Mouse (Mus musculus): ENCODE data around the gene Mark4. TPM values are rescaled to one million over a fixed set of nuclear protein-coding genes. Genes with fewer than 3 reads are reported as not detected.
A peak's percentile ranks its signal among the peaks of the same experiment; 100 is the strongest.

Gene Mark4
- polyA plus RNA-seq, 1 experiment from 2014 or later: 13.3 TPM

DNA sequence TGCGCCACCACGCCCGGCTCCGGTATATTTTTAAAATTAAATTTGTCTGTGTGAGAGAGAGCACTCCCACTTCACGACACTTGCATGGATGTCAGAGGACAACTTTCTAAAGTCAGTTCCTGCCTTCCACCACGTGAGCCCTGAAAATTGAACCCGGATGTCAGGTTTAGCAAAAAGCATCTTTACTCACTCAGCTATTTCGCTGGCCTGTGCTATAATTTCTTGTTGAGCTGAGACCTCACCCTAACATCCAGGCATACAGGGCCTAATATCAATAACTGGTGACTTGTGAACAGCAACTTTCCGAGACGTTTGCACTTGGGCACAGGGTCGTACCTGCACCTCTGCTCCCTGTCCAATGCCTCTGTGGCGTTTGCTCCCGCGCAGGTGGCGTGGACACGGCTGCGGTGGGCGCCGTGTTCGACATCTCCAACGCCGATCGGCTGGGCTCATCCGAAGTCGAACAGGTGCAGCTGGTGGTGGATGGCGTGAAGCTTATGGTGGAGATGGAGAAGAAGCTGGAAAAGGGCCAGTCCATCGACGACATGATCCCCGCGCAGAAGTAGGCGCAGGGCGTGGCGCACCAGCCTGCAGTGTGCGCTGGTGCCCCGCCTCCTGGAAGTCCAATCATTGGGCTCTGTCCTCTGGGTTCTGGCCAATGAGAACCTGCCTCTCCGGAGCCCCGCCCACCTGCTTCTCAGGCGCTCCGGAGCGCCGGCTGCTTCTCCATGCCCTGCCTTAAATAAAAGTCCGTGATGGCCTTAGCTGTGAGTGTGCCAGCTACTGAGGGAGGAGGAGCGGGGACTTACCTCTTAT, 37.6 kb downstream of the Mark4 start:
- peak; percentile 96 for ATAC-seq (ENCODE audit: low FRiP score)
- H3K4me2 ChIP-seq (replicated peaks; ENCODE audit: low read depth, low read length): peak overlapping the region; percentile 51
- 14% methylated on average over 43 of the region's 43 CpGs for WGBS

DNA sequence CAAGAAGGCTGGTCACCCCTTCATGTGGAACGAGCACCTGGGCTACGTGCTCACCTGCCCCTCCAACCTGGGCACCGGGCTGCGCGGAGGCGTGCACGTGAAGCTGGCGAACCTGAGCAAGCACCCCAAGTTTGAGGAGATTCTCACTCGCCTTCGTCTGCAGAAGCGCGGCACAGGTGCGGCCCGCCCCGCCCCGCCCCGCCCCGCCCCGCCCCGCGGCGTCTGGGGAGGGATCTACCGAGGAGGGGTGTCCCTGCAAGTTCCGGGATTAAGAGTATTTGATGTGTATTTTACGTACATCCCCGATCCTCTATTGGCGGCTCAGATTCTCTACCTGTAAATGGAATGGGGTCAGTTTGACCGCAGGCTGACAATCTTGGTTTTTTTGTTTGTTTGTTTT, 38.5 kb downstream of the Mark4 start:
- DNase-seq (ENCODE audit: low spot score) (no peak), ATAC-seq (ENCODE audit: low FRiP score) (no peak)
- Histone ChIP-seq H3K36me3 (ENCODE audit: control insufficient read depth, insufficient read depth, low read length) (no peaks in the 10 kb centered on the region), H3K27ac (ENCODE audit: low read depth, low read length) (no peak overlapping the region), H3K4me1 (replicated peaks; ENCODE audit: control insufficient read depth, insufficient read depth, low read length) (no peaks in the 10 kb centered on the region), H3K9me3 (ENCODE audit: control insufficient read depth, low read length) (no peaks in the 10 kb centered on the region), H3K9ac (ENCODE audit: low read depth, low read length) (no peak overlapping the region), H3K4me3 (ENCODE audit: low read depth, low read length) (no peak overlapping the region), H3K27me3 (ENCODE audit: control insufficient read depth, insufficient read depth, low read length) (peaks cover 27% of the 10 kb centered on the region), H3K4me2 (replicated peaks; ENCODE audit: low read depth, low read length) (no peak overlapping the region)
- 9% methylated on average over 28 of the region's 28 CpGs for WGBS

More for the DNA sequence above, 37.6 kb downstream of the Mark4 start:
- Histone ChIP-seq H3K4me1 (replicated peaks; ENCODE audit: control insufficient read depth, insufficient read depth, low read length) (no peaks in the 10 kb centered on the region), H3K27me3 (ENCODE audit: control insufficient read depth, insufficient read depth, low read length) (peaks cover 25% of the 10 kb centered on the region), H3K36me3 (ENCODE audit: control insufficient read depth, insufficient read depth, low read length) (no peaks in the 10 kb centered on the region; the same call in 1 of the 2 replicates), H3K4me3 (ENCODE audit: low read depth, low read length) (peak overlapping the region; percentile 23), H3K27ac (ENCODE audit: low read depth, low read length) (no peak overlapping the region), H3K9ac (ENCODE audit: low read depth, low read length) (no peak overlapping the region), H3K9me3 (ENCODE audit: control insufficient read depth, low read length) (no peaks in the 10 kb centered on the region)
- DNase-seq (ENCODE audit: low spot score): peak; percentile 90

DNA sequence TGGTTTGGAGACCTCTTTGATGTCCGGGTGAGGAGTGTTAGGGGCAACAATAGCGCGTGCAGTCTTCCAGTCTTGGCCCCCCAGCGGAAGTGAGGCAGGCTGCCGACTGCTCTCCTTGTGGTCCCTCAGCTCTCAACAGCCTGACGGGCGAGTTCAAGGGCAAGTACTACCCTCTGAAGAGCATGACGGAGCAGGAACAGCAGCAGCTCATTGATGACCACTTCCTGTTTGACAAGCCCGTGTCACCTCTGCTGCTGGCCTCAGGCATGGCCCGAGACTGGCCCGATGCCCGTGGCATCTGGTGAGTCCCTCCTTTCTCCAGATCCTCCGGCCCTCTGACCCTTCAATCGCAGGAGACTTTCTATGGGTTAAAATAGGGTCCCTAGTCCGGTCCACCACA, 42.0 kb downstream of the Mark4 start:
- no peaks in the 10 kb centered on the region for H3K4me1 ChIP-seq (replicated peaks; ENCODE audit: control insufficient read depth, insufficient read depth, low read length)
- no peak overlapping the region for H3K4me2 ChIP-seq (replicated peaks; ENCODE audit: low read depth, low read length)
- H3K9me3 ChIP-seq (ENCODE audit: control insufficient read depth, low read length): no peaks in the 10 kb centered on the region
- WGBS: 82% methylated on average over 15 of the region's 15 CpGs
- H3K27ac ChIP-seq (ENCODE audit: low read depth, low read length): no peak overlapping the region
- DNase-seq (ENCODE audit: low spot score) (no peak), ATAC-seq (ENCODE audit: low FRiP score) (no peak)
- H3K27me3 ChIP-seq (ENCODE audit: control insufficient read depth, insufficient read depth, low read length): peaks cover 27% of the 10 kb centered on the region
- H3K36me3 ChIP-seq (ENCODE audit: control insufficient read depth, insufficient read depth, low read length): no peaks in the 10 kb centered on the region
- no peak overlapping the region for H3K9ac ChIP-seq (ENCODE audit: low read depth, low read length)
- no peak overlapping the region for H3K4me3 ChIP-seq (ENCODE audit: low read depth, low read length)

DNA sequence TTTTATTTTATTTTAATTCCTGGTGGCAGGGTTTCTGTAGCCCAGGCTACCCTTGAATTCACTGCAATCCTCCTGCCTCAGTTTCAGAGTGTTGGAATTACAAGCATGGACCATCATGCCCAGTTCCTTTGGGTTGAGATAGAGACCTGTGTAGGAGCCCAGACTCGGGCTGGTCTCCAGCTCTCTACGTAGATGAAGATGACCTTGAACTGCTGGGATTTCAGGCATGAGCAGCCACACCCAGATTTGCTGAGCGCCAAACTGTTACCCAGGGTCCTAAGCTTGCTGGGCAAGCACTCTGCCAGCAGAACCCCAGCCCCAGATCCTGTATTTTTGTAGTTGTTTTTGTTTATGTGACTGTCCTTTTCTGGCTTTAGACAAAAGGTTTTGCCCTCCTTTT, 45.1 kb downstream of the Mark4 start:
- ATAC-seq (ENCODE audit: low FRiP score): no peak
- WGBS: 89% methylated on average over 3 of the region's 3 CpGs
- no peaks in the 10 kb centered on the region for H3K4me1 ChIP-seq (replicated peaks; ENCODE audit: control insufficient read depth, insufficient read depth, low read length)

DNA sequence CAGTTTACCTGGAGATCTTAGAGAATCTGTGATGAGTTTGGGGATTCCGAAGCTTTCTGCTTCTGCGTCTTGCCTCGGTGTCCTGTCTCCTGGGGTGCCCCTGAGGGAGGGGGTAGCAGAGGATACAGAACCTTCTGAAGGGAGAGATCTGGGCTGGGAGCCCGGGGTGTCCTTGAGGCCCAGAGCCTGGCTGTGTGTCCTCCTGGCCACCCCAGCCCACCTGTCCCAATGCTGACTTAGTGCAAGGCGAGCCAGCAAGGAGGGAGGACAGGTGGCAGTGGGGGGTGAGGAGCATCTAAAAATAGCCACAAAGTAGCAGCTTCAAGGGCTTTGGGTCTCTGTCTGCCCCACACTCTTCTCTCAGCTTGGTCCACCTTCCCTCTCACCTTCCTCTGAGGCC, 46.8 kb downstream of the Mark4 start:
- no peak for ATAC-seq (ENCODE audit: low FRiP score)
- Histone ChIP-seq H3K27ac (ENCODE audit: low read depth, low read length) (no peak overlapping the region), H3K9ac (ENCODE audit: low read depth, low read length) (no peak overlapping the region), H3K27me3 (ENCODE audit: control insufficient read depth, insufficient read depth, low read length) (0 out of 2 replicates have a peak, but pooled peaks cover 2% of the 10 kb centered on the region), H3K4me2 (replicated peaks; ENCODE audit: low read depth, low read length) (no peak overlapping the region), H3K36me3 (ENCODE audit: control insufficient read depth, insufficient read depth, low read length) (no peaks in the 10 kb centered on the region), H3K4me3 (ENCODE audit: low read depth, low read length) (no peak overlapping the region), H3K9me3 (ENCODE audit: control insufficient read depth, low read length) (no peaks in the 10 kb centered on the region), H3K4me1 (replicated peaks; ENCODE audit: control insufficient read depth, insufficient read depth, low read length) (no peaks in the 10 kb centered on the region)
- 82% methylated on average over 5 of the region's 5 CpGs for WGBS
- no peak for DNase-seq (ENCODE audit: low spot score)

More for the DNA sequence above, 45.1 kb downstream of the Mark4 start:
- H3K9me3 ChIP-seq (ENCODE audit: control insufficient read depth, low read length): no peaks in the 10 kb centered on the region
- H3K27ac ChIP-seq (ENCODE audit: low read depth, low read length): no peak overlapping the region
- no peak overlapping the region for H3K4me3 ChIP-seq (ENCODE audit: low read depth, low read length)
- H3K27me3 ChIP-seq (ENCODE audit: control insufficient read depth, insufficient read depth, low read length): peaks cover 4% of the 10 kb centered on the region; the same call in 1 of the 2 replicates
- H3K36me3 ChIP-seq (ENCODE audit: control insufficient read depth, insufficient read depth, low read length): no peaks in the 10 kb centered on the region
- no peak overlapping the region for H3K4me2 ChIP-seq (replicated peaks; ENCODE audit: low read depth, low read length)
- H3K9ac ChIP-seq (ENCODE audit: low read depth, low read length): no peak overlapping the region
- no peak for DNase-seq (ENCODE audit: low spot score)

DNA sequence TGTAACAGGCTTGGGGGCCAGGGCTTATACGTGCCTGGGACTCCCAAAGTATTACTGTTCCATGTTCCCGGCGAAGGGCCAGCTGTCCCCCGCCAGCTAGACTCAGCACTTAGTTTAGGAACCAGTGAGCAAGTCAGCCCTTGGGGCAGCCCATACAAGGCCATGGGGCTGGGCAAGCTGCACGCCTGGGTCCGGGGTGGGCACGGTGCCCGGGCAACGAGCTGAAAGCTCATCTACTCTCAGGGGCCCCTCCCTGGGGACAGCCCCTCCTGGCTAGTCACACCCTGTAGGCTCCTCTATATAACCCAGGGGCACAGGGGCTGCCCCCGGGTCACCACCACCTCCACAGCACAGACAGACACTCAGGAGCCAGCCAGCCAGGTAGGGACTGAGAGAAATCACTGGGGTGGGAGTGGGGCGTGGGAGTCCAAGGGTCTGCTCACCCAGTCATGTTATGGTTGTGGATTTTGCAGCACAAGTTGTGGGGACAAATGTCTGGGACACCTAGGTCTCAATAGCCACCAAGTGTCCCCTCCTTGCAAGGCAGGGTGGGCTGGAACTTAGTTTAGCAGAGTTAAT, 47.8 kb downstream of the Mark4 start:
- no peak overlapping the region for H3K9ac ChIP-seq (ENCODE audit: low read depth, low read length)
- H3K27me3 ChIP-seq (ENCODE audit: control insufficient read depth, insufficient read depth, low read length): 0 out of 2 replicates have a peak, but pooled peaks cover 2% of the 10 kb centered on the region
- no peak overlapping the region for H3K27ac ChIP-seq (ENCODE audit: low read depth, low read length)
- H3K4me2 ChIP-seq (replicated peaks; ENCODE audit: low read depth, low read length): no peak overlapping the region
- DNase-seq (ENCODE audit: low spot score): no peak
- no peaks in the 10 kb centered on the region for H3K36me3 ChIP-seq (ENCODE audit: control insufficient read depth, insufficient read depth, low read length)
- no peak overlapping the region for H3K4me3 ChIP-seq (ENCODE audit: low read depth, low read length)
- no peak for ATAC-seq (ENCODE audit: low FRiP score)
- H3K9me3 ChIP-seq (ENCODE audit: control insufficient read depth, low read length): no peaks in the 10 kb centered on the region
- 83% methylated on average over 10 of the region's 11 CpGs for WGBS
- no peaks in the 10 kb centered on the region for H3K4me1 ChIP-seq (replicated peaks; ENCODE audit: control insufficient read depth, insufficient read depth, low read length)

DNA sequence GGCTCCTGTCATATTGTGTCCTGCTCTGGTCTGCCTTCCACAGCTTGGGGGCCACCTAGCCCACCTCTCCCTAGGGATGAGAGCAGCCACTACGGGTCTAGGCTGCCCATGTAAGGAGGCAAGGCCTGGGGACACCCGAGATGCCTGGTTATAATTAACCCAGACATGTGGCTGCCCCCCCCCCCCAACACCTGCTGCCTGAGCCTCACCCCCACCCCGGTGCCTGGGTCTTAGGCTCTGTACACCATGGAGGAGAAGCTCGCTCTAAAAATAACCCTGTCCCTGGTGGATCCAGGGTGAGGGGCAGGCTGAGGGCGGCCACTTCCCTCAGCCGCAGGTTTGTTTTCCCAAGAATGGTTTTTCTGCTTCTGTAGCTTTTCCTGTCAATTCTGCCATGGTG, 48.9 kb downstream of the Mark4 start:
- no peaks in the 10 kb centered on the region for H3K4me1 ChIP-seq (replicated peaks; ENCODE audit: control insufficient read depth, insufficient read depth, low read length)
- no peak overlapping the region for H3K4me2 ChIP-seq (replicated peaks; ENCODE audit: low read depth, low read length)
- no peak for DNase-seq (ENCODE audit: low spot score)
- no peak overlapping the region for H3K27ac ChIP-seq (ENCODE audit: low read depth, low read length)
- H3K27me3 ChIP-seq (ENCODE audit: control insufficient read depth, insufficient read depth, low read length): peaks cover 6% of the 10 kb centered on the region
- H3K36me3 ChIP-seq (ENCODE audit: control insufficient read depth, insufficient read depth, low read length): no peaks in the 10 kb centered on the region
- H3K9me3 ChIP-seq (ENCODE audit: control insufficient read depth, low read length): no peaks in the 10 kb centered on the region
- H3K4me3 ChIP-seq (ENCODE audit: low read depth, low read length): no peak overlapping the region
- no peak for ATAC-seq (ENCODE audit: low FRiP score)
- no peak overlapping the region for H3K9ac ChIP-seq (ENCODE audit: low read depth, low read length)
- 63% methylated on average over 6 of the region's 6 CpGs for WGBS

DNA sequence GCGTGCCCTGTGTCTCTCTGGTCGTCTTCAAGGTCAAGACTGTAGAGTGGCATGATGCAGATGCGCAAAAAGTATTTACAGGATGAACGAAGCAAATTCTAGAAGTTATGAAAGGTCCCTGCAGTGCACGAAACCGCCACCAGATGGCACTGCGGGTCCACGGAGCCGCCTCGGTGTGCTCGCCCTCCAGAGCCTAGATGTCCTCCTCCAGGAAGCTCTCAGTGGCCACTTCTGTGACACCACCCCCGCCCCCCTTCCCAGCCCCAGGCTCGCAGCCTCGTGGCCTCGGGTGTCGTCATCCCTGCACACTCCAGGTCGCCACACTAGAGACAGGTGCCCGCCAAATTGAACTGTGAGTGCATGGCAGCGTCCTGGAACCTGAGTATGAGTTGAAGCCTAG, 53.2 kb downstream of the Mark4 start:
- no peak overlapping the region for H3K4me2 ChIP-seq (replicated peaks; ENCODE audit: low read depth, low read length)
- no peak overlapping the region for H3K27ac ChIP-seq (ENCODE audit: low read depth, low read length)
- H3K4me3 ChIP-seq (ENCODE audit: low read depth, low read length): no peak overlapping the region
- H3K9me3 ChIP-seq (ENCODE audit: control insufficient read depth, low read length): no peaks in the 10 kb centered on the region
- DNase-seq (ENCODE audit: low spot score) (peak; percentile 94), ATAC-seq (ENCODE audit: low FRiP score) (peak; percentile 68; the same call in 1 of the 2 replicates)
- peaks cover 5% of the 10 kb centered on the region; the same call in 1 of the 2 replicates for H3K4me1 ChIP-seq (replicated peaks; ENCODE audit: control insufficient read depth, insufficient read depth, low read length)
- no peaks in the 10 kb centered on the region for H3K36me3 ChIP-seq (ENCODE audit: control insufficient read depth, insufficient read depth, low read length)
- 4% methylated on average over 19 of the region's 19 CpGs for WGBS
- H3K9ac ChIP-seq (ENCODE audit: low read depth, low read length): no peak overlapping the region
- H3K27me3 ChIP-seq (ENCODE audit: control insufficient read depth, insufficient read depth, low read length): peaks cover 31% of the 10 kb centered on the region

DNA sequence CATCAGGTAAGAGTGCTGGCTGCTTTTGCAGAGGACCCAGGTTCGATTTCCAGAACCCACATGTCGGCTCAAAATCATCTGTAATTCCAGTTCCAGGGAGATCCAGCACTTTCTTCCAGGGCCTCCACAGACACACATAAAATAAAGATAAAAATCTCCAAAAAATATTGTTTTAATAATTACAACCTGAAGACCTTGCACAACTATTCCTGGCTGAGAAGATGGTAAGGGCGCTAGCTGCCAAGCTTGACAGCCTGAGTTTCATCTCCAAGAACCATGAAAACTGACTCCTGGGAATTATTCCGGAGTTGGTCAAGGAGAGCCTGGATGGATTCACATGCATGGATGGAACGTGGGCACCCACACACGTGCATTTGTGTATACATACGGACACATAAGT, 54.1 kb downstream of the Mark4 start, which contains the start of gene Ckm:
TSS of gene Ckm (plus strand) at position 301 of the 400 bp plus-strand sequence.
- Histone ChIP-seq H3K27ac (ENCODE audit: low read depth, low read length) (no peak within 1 kb of the TSS), H3K4me1 (replicated peaks; ENCODE audit: control insufficient read depth, insufficient read depth, low read length) (peaks cover 10% of the 10 kb centered on the region; the same call in 1 of the 2 replicates), H3K36me3 (ENCODE audit: control insufficient read depth, insufficient read depth, low read length) (no peaks in the 10 kb centered on the region), H3K4me3 (ENCODE audit: low read depth, low read length) (peak within 1 kb of the TSS; percentile 52), H3K27me3 (ENCODE audit: control insufficient read depth, insufficient read depth, low read length) (peaks cover 35% of the 10 kb centered on the region), H3K9ac (ENCODE audit: low read depth, low read length) (peak within 1 kb of the TSS; percentile 44), H3K4me2 (replicated peaks; ENCODE audit: low read depth, low read length) (peak within 1 kb of the TSS; percentile 94), H3K9me3 (ENCODE audit: control insufficient read depth, low read length) (no peaks in the 10 kb centered on the region)
- no peak for DNase-seq (ENCODE audit: low spot score)
- no peak for ATAC-seq (ENCODE audit: low FRiP score)
- WGBS: 50% methylated on average over 7 of the region's 7 CpGs

Measured in hindbrain, embryonic 11.5 days (tissue).